Mouse (Mus musculus): ENCODE data around the gene Timp1. TPM values are rescaled to one million over a fixed set of nuclear protein-coding genes. Genes with fewer than 3 reads are reported as not detected.
A peak's percentile ranks its signal among the peaks of the same experiment; 100 is the strongest.

Gene Timp1
- polyA plus RNA-seq, 1 experiment from 2014 or later, result 11.5 TPM

DNA sequence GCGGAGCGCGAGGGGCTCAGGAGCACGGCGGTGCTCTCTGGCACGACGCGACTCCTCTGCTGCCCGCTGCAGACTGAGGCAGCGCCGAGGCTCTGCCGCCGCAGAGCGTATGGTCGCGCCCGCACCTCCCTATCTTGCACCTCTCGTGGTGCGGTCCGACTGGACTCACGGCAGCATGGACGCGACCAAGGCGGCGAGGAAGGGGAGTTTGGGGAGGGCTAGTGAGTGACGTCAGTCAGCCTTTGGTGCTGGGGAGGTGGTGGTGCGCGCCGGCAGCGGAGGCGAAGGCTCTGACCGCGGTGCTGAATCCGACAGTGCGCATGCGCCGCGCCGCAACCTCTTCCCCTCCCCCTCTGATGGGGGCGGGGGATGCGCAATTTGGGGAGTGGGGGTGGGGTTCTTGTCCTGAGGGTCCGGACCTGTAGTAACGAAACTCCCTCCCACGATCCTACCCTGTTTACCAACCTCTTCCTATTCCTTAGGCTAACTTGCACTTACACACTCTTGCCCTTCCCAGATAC, 50.9 kb downstream of the Timp1 start, which contains the start of gene Syn1:
Gene Syn1 (minus strand): TSS at position 161 of the 521 bp plus-strand sequence.
- Histone ChIP-seq H3K27me3 (replicated peaks; ENCODE audit: control insufficient read depth, insufficient read depth, low read length) (no peaks in the 10 kb centered on the region; the same call in 1 of the 2 replicates), H3K4me1 (replicated peaks; ENCODE audit: control insufficient read depth, insufficient read depth, low read length) (no peaks in the 10 kb centered on the region), H3K4me3 (ENCODE audit: low read depth, low read length) (peak within 1 kb of the TSS; percentile 38), H3K4me2 (replicated peaks; ENCODE audit: low read depth) (peak within 1 kb of the TSS; percentile 72), H3K27ac (ENCODE audit: low read depth, low read length) (no peak within 1 kb of the TSS), H3K36me3 (ENCODE audit: control insufficient read depth, insufficient read depth) (no peaks in the 10 kb centered on the region), H3K9me3 (ENCODE audit: control insufficient read depth) (no peaks in the 10 kb centered on the region), H3K9ac (ENCODE audit: low read depth, low read length) (no peak within 1 kb of the TSS)
- 19% methylated on average over 30 of the region's 44 CpGs for WGBS
- peak; percentile 90 for ATAC-seq
- no peak for TF ChIP-seq CTCF (IDR thresholded peaks at IDR 0.05; ENCODE audit: low read depth)

DNA sequence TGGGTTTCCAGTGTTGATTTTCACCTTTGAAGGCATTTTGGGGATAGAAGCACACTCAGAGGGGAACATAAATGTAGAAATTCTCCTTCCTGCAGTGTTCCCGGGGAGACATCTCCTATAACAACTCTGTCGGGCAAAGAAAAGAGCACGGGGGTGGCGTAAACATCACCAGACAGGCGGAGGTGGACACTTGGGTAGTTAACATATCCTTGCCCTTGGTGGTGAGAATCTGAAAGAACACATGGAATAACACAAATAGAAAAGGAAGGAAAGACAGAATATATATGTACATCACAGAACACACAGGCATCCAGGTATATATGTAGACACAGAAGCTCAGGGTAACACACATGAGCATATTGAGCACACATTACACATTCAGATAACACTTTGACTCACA, 51.4 kb downstream of the Timp1 start:
- TF ChIP-seq CTCF (IDR thresholded peaks at IDR 0.05; ENCODE audit: low read depth), result no peak
- no peak overlapping the region for H3K4me3 ChIP-seq (ENCODE audit: low read depth, low read length)
- H3K36me3 ChIP-seq (ENCODE audit: control insufficient read depth, insufficient read depth), result no peaks in the 10 kb centered on the region
- no peak overlapping the region for H3K9ac ChIP-seq (ENCODE audit: low read depth, low read length)
- no peak overlapping the region for H3K27ac ChIP-seq (ENCODE audit: low read depth, low read length)
- WGBS, result 48% methylated on average over 5 of the region's 5 CpGs
- no peaks in the 10 kb centered on the region for H3K9me3 ChIP-seq (ENCODE audit: control insufficient read depth)
- H3K4me1 ChIP-seq (replicated peaks; ENCODE audit: control insufficient read depth, insufficient read depth, low read length), result no peaks in the 10 kb centered on the region
- no peak for ATAC-seq
- no peaks in the 10 kb centered on the region; the same call in 1 of the 2 replicates for H3K27me3 ChIP-seq (replicated peaks; ENCODE audit: control insufficient read depth, insufficient read depth, low read length)
- peak overlapping the region; percentile 72 for H3K4me2 ChIP-seq (replicated peaks; ENCODE audit: low read depth)

DNA sequence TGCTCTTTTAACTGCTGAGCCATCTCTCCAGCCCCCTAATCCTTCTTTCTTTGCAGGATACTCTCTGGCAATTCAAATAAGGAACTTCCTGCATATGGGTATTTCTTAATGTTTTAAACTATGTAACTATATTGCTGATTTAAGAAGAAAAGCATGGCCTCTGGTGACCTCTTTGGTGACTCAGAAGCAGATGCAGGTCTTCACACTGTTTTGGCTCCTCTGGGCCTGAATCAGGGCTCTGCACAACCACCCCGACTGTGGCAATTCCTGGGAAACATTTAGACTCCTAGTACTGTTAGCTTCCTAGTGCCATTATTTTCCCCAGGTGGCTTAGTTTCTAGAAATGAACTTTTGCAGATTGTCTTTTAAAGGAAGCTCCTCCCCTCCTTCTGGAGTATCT, 53.5 kb downstream of the Timp1 start:
- no peaks in the 10 kb centered on the region for H3K9me3 ChIP-seq (ENCODE audit: control insufficient read depth)
- no peak overlapping the region for H3K9ac ChIP-seq (ENCODE audit: low read depth, low read length)
- TF ChIP-seq CTCF (IDR thresholded peaks at IDR 0.05; ENCODE audit: low read depth), result no peak
- H3K27me3 ChIP-seq (replicated peaks; ENCODE audit: control insufficient read depth, insufficient read depth, low read length), result no peaks in the 10 kb centered on the region; the same call in 1 of the 2 replicates
- no peaks in the 10 kb centered on the region for H3K4me1 ChIP-seq (replicated peaks; ENCODE audit: control insufficient read depth, insufficient read depth, low read length)
- WGBS, result 86% methylated on average over 1 of the region's 1 CpGs
- no peak for ATAC-seq
- no peak overlapping the region for H3K4me3 ChIP-seq (ENCODE audit: low read depth, low read length)
- no peak overlapping the region for H3K27ac ChIP-seq (ENCODE audit: low read depth, low read length)
- H3K36me3 ChIP-seq (ENCODE audit: control insufficient read depth, insufficient read depth), result peaks cover 5% of the 10 kb centered on the region; the same call in 1 of the 2 replicates
- no peak overlapping the region for H3K4me2 ChIP-seq (replicated peaks; ENCODE audit: low read depth)

Small RNA genes lying within 50 kb of the gene (microRNA-seq; reads per million reads assigned to microRNA genes)
- gene Gm24824 (not detected), gene Mir5617 (not detected)

Other genes starting within 250 kb of the Timp1 start
- gene Uba1, start 211.8 kb upstream of the Timp1 start, polyA plus RNA-seq (2015; fragmentation: Nextera tagmentation; extraction: Ambion mirVana), result 77.1 and 79.7 TPM in 2 replicates
- gene Cdk16, start 182.2 kb upstream of the Timp1 start, polyA plus RNA-seq (2015; fragmentation: Nextera tagmentation; extraction: Ambion mirVana), result 50.0 and 51.6 TPM in 2 replicates
- gene Usp11, start 166.3 kb upstream of the Timp1 start, polyA plus RNA-seq (2015; fragmentation: Nextera tagmentation; extraction: Ambion mirVana), result 3.8 and 4.1 TPM in 2 replicates
- gene Araf, start 72.4 kb upstream of the Timp1 start, polyA plus RNA-seq (2015; fragmentation: Nextera tagmentation; extraction: Ambion mirVana), result 67.0 and 69.2 TPM in 2 replicates
- gene Syn1, start 50.8 kb downstream of the Timp1 start, polyA plus RNA-seq (2015; fragmentation: Nextera tagmentation; extraction: Ambion mirVana), result 1.8 and 2.1 TPM in 2 replicates
- gene Cfp, start 61.4 kb downstream of the Timp1 start, polyA plus RNA-seq (2015; fragmentation: Nextera tagmentation; extraction: Ambion mirVana), result 3.5 and 4.2 TPM in 2 replicates
- gene Elk1, start 80.4 kb downstream of the Timp1 start, polyA plus RNA-seq (2015; fragmentation: Nextera tagmentation; extraction: Ambion mirVana), result 3.7 and 4.1 TPM in 2 replicates
- 76.8 and 78.7 TPM in 2 replicates for gene Uxt, start 91.9 kb downstream of the Timp1 start, polyA plus RNA-seq (2015; fragmentation: Nextera tagmentation; extraction: Ambion mirVana)
- 2.6 and 3.2 TPM in 2 replicates for gene Zfp182, start 192.2 kb downstream of the Timp1 start, polyA plus RNA-seq (2015; fragmentation: Nextera tagmentation; extraction: Ambion mirVana)
- not detected in 2 replicates for gene Spaca5, start 198.2 kb downstream of the Timp1 start, polyA plus RNA-seq (2015; fragmentation: Nextera tagmentation; extraction: Ambion mirVana)
- gene Zfp300, start 219.4 kb downstream of the Timp1 start, polyA plus RNA-seq (2015; fragmentation: Nextera tagmentation; extraction: Ambion mirVana), result 0.24 and 0.52 TPM in 2 replicates
- not detected in 2 replicates for gene Ssxa1, start 245.7 kb downstream of the Timp1 start, polyA plus RNA-seq (2015; fragmentation: Nextera tagmentation; extraction: Ambion mirVana)

Measured in intestine, postnatal 0 days (tissue).